Mouse (Mus musculus): ENCODE measurements around the gene Kank1. TPM values are rescaled to one million over a fixed set of nuclear protein-coding genes. Genes with fewer than 3 reads are reported as not detected.
A peak's percentile ranks its signal among the peaks of the same experiment; 100 is the strongest.

Kank1 gene
- polyA plus RNA-seq, 1 experiment from 2014 or later: 5.7 TPM

- WGBS: 13% methylated on average over 9 of the region's 9 CpGs
- no peak for ATAC-seq
- Histone ChIP-seq H3K9ac (replicated peaks) (no peak overlapping the region), H3K27me3 (peaks cover 40% of the 10 kb centered on the region), H3K9me3 (no peaks in the 10 kb centered on the region), H3K4me3 (replicated peaks) (peak overlapping the region; percentile 18; the same call in 1 of the 2 replicates), H3K4me1 (replicated peaks) (peaks cover 48% of the 10 kb centered on the region), H3K4me2 (replicated peaks) (peak overlapping the region; percentile 47), H3K27ac (peak overlapping the region; percentile 54; the same call in 1 of the 2 replicates), H3K36me3 (no peaks in the 10 kb centered on the region)
Observed at GRCm38 (mm10) chr19:25399511-25400211, 162.9 kb downstream of the Kank1 start.

- Histone ChIP-seq H3K36me3 (no peaks in the 10 kb centered on the region), H3K4me3 (replicated peaks) (peak overlapping the region; percentile 18), H3K4me1 (replicated peaks) (peaks cover 41% of the 10 kb centered on the region), H3K9ac (replicated peaks) (no peak overlapping the region; the same call in 1 of the 2 replicates), H3K4me2 (replicated peaks) (peak overlapping the region; percentile 47), H3K27me3 (peaks cover 40% of the 10 kb centered on the region), H3K9me3 (no peaks in the 10 kb centered on the region), H3K27ac (peak overlapping the region; percentile 54)
- ATAC-seq: peak; percentile 88
- 14% methylated on average over 13 of the region's 13 CpGs for WGBS
Observed at GRCm38 (mm10) chr19:25400212-25400913, 163.6 kb downstream of the Kank1 start.

- ATAC-seq: no peak
- H3K27me3 ChIP-seq: peaks cover 44% of the 10 kb centered on the region
Observed at GRCm38 (mm10) chr19:25401521-25401920, 164.7 kb downstream of the Kank1 start.

GRCm38 (mm10) chr19:25404163-25404562, 167.4 kb downstream of the Kank1 start:
- Histone ChIP-seq H3K4me2 (replicated peaks) (no peak overlapping the region), H3K9ac (replicated peaks) (no peak overlapping the region), H3K4me1 (replicated peaks) (peaks cover 47% of the 10 kb centered on the region), H3K27ac (no peak overlapping the region), H3K36me3 (no peaks in the 10 kb centered on the region), H3K9me3 (no peaks in the 10 kb centered on the region), H3K4me3 (replicated peaks) (no peak overlapping the region), H3K27me3 (peaks cover 42% of the 10 kb centered on the region)
- no peak for ATAC-seq
- 96% methylated on average over 4 of the region's 4 CpGs for WGBS

More at GRCm38 (mm10) chr19:25401521-25401920, 164.7 kb downstream of the Kank1 start:
- Histone ChIP-seq H3K27ac (no peak overlapping the region), H3K4me2 (replicated peaks) (no peak overlapping the region), H3K36me3 (no peaks in the 10 kb centered on the region), H3K4me3 (replicated peaks) (no peak overlapping the region), H3K4me1 (replicated peaks) (peaks cover 44% of the 10 kb centered on the region), H3K9me3 (no peaks in the 10 kb centered on the region), H3K9ac (replicated peaks) (no peak overlapping the region)
- 40% methylated on average over 8 of the region's 8 CpGs for WGBS

GRCm38 (mm10) chr19:25405987-25406386, 169.2 kb downstream of the Kank1 start:
- H3K4me1 ChIP-seq (replicated peaks): peaks cover 29% of the 10 kb centered on the region
- H3K36me3 ChIP-seq: peaks cover 12% of the 10 kb centered on the region
- peak overlapping the region; percentile 76 for H3K4me2 ChIP-seq (replicated peaks)
- WGBS: 23% methylated on average over 6 of the region's 6 CpGs
- peaks cover 42% of the 10 kb centered on the region for H3K27me3 ChIP-seq
- 0 out of 2 replicates have a peak overlapping the region, but pooled peaks have one; percentile 22 for H3K27ac ChIP-seq
- no peak overlapping the region for H3K9ac ChIP-seq (replicated peaks)
- ATAC-seq: no peak
- no peaks in the 10 kb centered on the region for H3K9me3 ChIP-seq
- H3K4me3 ChIP-seq (replicated peaks): peak overlapping the region; percentile 40; the same call in 1 of the 2 replicates

- Histone ChIP-seq H3K9ac (replicated peaks) (peak overlapping the region; percentile 59), H3K4me2 (replicated peaks) (peak overlapping the region; percentile 76), H3K27me3 (peaks cover 42% of the 10 kb centered on the region), H3K4me1 (replicated peaks) (peaks cover 23% of the 10 kb centered on the region), H3K27ac (peak overlapping the region; percentile 22; the same call in 1 of the 2 replicates), H3K36me3 (peaks cover 16% of the 10 kb centered on the region), H3K4me3 (replicated peaks) (peak overlapping the region; percentile 40), H3K9me3 (no peaks in the 10 kb centered on the region)
- WGBS: under 1% methylated on average over 26 of the region's 28 CpGs
- ATAC-seq: peak; percentile 85
Observed at GRCm38 (mm10) chr19:25406481-25407184, 169.9 kb downstream of the Kank1 start.

- 24% methylated on average over 10 of the region's 10 CpGs for WGBS
- peaks cover 16% of the 10 kb centered on the region for H3K36me3 ChIP-seq
- no peaks in the 10 kb centered on the region for H3K9me3 ChIP-seq
- no peak overlapping the region; the same call in 1 of the 2 replicates for H3K9ac ChIP-seq (replicated peaks)
- H3K4me3 ChIP-seq (replicated peaks): peak overlapping the region; percentile 40
- H3K4me1 ChIP-seq (replicated peaks): peaks cover 16% of the 10 kb centered on the region
- H3K27ac ChIP-seq: no peak overlapping the region
- peak overlapping the region; percentile 76 for H3K4me2 ChIP-seq (replicated peaks)
- no peak for ATAC-seq
- H3K27me3 ChIP-seq: peaks cover 38% of the 10 kb centered on the region
Observed at GRCm38 (mm10) chr19:25407185-25407886, 170.6 kb downstream of the Kank1 start.

GRCm38 (mm10) chr19:25407887-25408236, 171.1 kb downstream of the Kank1 start:
- Histone ChIP-seq H3K4me1 (replicated peaks) (peaks cover 14% of the 10 kb centered on the region), H3K9ac (replicated peaks) (no peak overlapping the region), H3K36me3 (peaks cover 16% of the 10 kb centered on the region), H3K27me3 (peaks cover 32% of the 10 kb centered on the region), H3K4me3 (replicated peaks) (no peak overlapping the region), H3K9me3 (no peaks in the 10 kb centered on the region), H3K4me2 (replicated peaks) (no peak overlapping the region), H3K27ac (no peak overlapping the region)
- no peak for ATAC-seq
- 49% methylated on average over 6 of the region's 6 CpGs for WGBS

GRCm38 (mm10) chr19:25409239-25409638, 172.5 kb downstream of the Kank1 start:
- H3K4me1 ChIP-seq (replicated peaks): peaks cover 17% of the 10 kb centered on the region
- H3K4me2 ChIP-seq (replicated peaks): no peak overlapping the region
- H3K9ac ChIP-seq (replicated peaks): no peak overlapping the region
- WGBS: 97% methylated on average over 9 of the region's 9 CpGs
- no peak for ATAC-seq
- H3K27ac ChIP-seq: no peak overlapping the region
- H3K4me3 ChIP-seq (replicated peaks): no peak overlapping the region
- H3K36me3 ChIP-seq: peaks cover 16% of the 10 kb centered on the region
- H3K27me3 ChIP-seq: peaks cover 20% of the 10 kb centered on the region
- no peaks in the 10 kb centered on the region for H3K9me3 ChIP-seq

GRCm38 (mm10) chr19:25411353-25411752, 174.6 kb downstream of the Kank1 start:
- Histone ChIP-seq H3K27ac (no peak overlapping the region), H3K4me1 (replicated peaks) (peaks cover 11% of the 10 kb centered on the region), H3K27me3 (peaks cover 15% of the 10 kb centered on the region), H3K36me3 (peaks cover 16% of the 10 kb centered on the region), H3K9me3 (no peaks in the 10 kb centered on the region), H3K4me2 (replicated peaks) (no peak overlapping the region), H3K9ac (replicated peaks) (no peak overlapping the region), H3K4me3 (replicated peaks) (no peak overlapping the region)
- 92% methylated on average over 17 of the region's 17 CpGs for WGBS
- no peak for ATAC-seq

- 0 out of 2 replicates have a peak, but pooled peaks cover 5% of the 10 kb centered on the region for H3K4me1 ChIP-seq (replicated peaks)
- no peak for ATAC-seq
- no peak overlapping the region for H3K4me2 ChIP-seq (replicated peaks)
- H3K36me3 ChIP-seq: 0 out of 2 replicates have a peak, but pooled peaks cover 8% of the 10 kb centered on the region
- no peak overlapping the region for H3K4me3 ChIP-seq (replicated peaks)
- no peak overlapping the region for H3K27ac ChIP-seq
- no peak overlapping the region for H3K9ac ChIP-seq (replicated peaks)
- 88% methylated on average over 5 of the region's 5 CpGs for WGBS
- H3K27me3 ChIP-seq: no peaks in the 10 kb centered on the region
- H3K9me3 ChIP-seq: no peaks in the 10 kb centered on the region
Observed at GRCm38 (mm10) chr19:25415448-25415847, 178.7 kb downstream of the Kank1 start.

Measured in midbrain, embryonic 13.5 days (tissue).